Mouse (Mus musculus): ENCODE measurements at regions not wholly inside any gene's neighbourhood (a gene's known extent, or its start where the extent isn't known, plus 50 kb on each side); places are given as distances from the start of the nearest gene placed in this dataset.

GRCm38 (mm10) chr9:115474342-115474741 is 164.1 kb upstream of the Stt3b start:
- TF ChIP-seq POLR2A (IDR thresholded peaks at IDR 0.05; ENCODE audit: extremely low read depth, insufficient read depth, low read length) (no peak), CTCF (IDR thresholded peaks at IDR 0.05; ENCODE audit: low read depth, low read length) (no peak)
